Mouse (Mus musculus): ENCODE data around the gene Olfr1323. TPM values are rescaled to one million over a fixed set of nuclear protein-coding genes. Genes with fewer than 3 reads are reported as not detected.

The Olfr1323 gene
- total RNA-seq (2014; fragmentation: Nextera tagmentation) (not detected in 2 replicates), total RNA-seq (2017) (not detected in 2 replicates)

- no peak for ATAC-seq (replicated peaks; ENCODE audit: low FRiP score, low TSS enrichment, poor library complexity, severe bottlenecking)
Measured at GRCm38 (mm10) chrX:50019259-50019658, at the start of gene Olfr1323. Olfr1323 (minus strand) TSS chrX:50019359.

- ATAC-seq (replicated peaks; ENCODE audit: low FRiP score, low TSS enrichment, poor library complexity, severe bottlenecking) = no peak
Measured at GRCm38 (mm10) chrX:50012242-50012641, 6.9 kb downstream of the Olfr1323 start.

Other genes with a start within 250 kb of the Olfr1323 start
- gene Igsf1, start 221.6 kb downstream of the Olfr1323 start, total RNA-seq (2014; fragmentation: Nextera tagmentation) = not detected in 2 replicates
- gene Igsf1, start 221.6 kb downstream of the Olfr1323 start, total RNA-seq (2017) = not detected in 2 replicates
- not detected in 2 replicates for gene Olfr1322, start 127.9 kb downstream of the Olfr1323 start, total RNA-seq (2014; fragmentation: Nextera tagmentation)
- gene Olfr1322, start 127.9 kb downstream of the Olfr1323 start, total RNA-seq (2017) = not detected in 2 replicates